Mouse (Mus musculus): ENCODE measurements around the gene Btn1a1.
A peak's percentile ranks its signal among the peaks of the same experiment; 100 is the strongest.

GRCm38 (mm10) chr13:23437908-23438307 lies 27.8 kb downstream of the Btn1a1 start:
- TF ChIP-seq CTCF (IDR thresholded peaks at IDR 0.05; ENCODE audit: low read depth) (no peak), EP300 (IDR thresholded peaks at IDR 0.05; ENCODE audit: low read depth) (0 out of 2 replicates have a peak, but pooled peaks have one; percentile 49)
